Mouse (Mus musculus): ENCODE data around the gene Arid3a. TPM values are rescaled to one million over a fixed set of nuclear protein-coding genes. Genes with fewer than 3 reads are reported as not detected.
"Not testable (repeated sequence)": the region's sequence is repeated elsewhere in the genome, so short reads cannot be mapped to it uniquely, and the experiment has no call there.

Arid3a gene
- total RNA-seq (2015) (36.7 and 38.7 TPM in 2 replicates), total RNA-seq (2017) (59.2 and 67.8 TPM in 2 replicates)

- ATAC-seq (ENCODE audit: poor library complexity, severe bottlenecking), result peak; percentile 69
Measured at GRCm38 (mm10) chr10:79926491-79927323, at the start of gene Arid3a. Gene Arid3a, plus strand, starts transcription at chr10:79927043.

DNA sequence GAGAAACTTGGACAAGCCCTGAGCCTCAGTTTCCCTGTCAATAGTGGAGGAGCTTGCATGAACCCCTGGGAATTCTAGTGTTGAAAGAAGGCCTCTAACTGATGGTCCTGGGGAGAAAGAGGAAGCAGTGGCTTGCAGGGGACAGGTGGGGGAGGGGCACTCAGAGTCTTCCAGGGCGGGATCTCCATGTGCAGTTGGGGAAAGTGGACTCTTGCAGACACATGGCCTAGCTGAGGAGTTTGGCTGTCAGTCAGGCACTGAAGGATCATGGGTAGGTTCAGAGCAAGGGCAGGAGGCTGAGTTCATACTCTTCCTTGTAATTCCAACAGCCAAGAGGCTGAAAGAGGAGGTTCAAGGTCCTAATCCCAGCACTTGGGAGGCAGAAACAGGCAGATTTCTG lies 49.7 kb upstream of the Arid3a start:
- ATAC-seq (ENCODE audit: poor library complexity, severe bottlenecking), result peak; percentile 30

GRCm38 (mm10) chr10:79877757-79878156 lies 49.1 kb upstream of the Arid3a start:
- peak; percentile 66 for ATAC-seq (ENCODE audit: poor library complexity, severe bottlenecking)

DNA sequence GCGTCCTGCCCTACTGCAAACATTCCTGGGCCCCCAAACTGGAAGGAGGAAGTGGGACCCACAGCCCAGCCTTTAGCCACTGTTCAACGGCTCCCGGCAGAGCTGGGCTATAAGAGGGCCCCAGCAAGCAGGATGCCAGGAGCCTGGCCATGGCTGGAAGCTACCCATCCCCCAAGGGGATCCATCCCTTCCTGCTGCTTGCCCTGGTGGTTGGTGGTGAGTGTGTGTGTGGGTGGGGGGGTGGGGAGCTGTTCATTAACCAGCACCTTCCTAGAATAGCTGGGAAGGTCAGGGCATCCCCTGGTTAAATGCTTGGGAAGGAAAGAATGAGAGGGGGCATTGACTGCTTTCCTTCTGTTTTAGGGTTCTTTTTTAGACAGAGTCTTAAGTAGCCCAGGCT lies 47.3 kb upstream of the Arid3a start:
- no peak for ATAC-seq (ENCODE audit: poor library complexity, severe bottlenecking)

- ATAC-seq (ENCODE audit: poor library complexity, severe bottlenecking), result no peak
Measured at GRCm38 (mm10) chr10:79880721-79881120, 46.1 kb upstream of the Arid3a start.

DNA sequence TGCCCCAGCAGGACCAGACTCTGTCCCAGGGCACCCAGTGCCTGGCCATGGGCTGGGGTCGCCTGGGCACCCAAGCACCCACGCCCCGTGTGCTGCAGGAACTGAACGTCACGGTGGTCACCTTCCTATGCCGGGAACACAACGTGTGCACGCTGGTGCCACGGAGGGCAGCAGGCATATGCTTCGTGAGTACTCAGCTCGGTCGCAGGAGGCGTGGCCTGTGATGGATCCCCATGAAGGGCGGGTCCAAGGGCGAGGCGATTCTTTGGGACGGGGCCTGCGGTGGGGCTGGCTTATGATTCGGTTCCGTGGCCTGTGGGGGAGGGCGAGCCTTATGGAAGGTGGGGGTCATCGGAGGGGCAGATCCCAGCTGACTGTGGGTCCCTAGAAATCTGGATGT lies 44.9 kb upstream of the Arid3a start:
- ATAC-seq (ENCODE audit: poor library complexity, severe bottlenecking), result peak; percentile 45

DNA sequence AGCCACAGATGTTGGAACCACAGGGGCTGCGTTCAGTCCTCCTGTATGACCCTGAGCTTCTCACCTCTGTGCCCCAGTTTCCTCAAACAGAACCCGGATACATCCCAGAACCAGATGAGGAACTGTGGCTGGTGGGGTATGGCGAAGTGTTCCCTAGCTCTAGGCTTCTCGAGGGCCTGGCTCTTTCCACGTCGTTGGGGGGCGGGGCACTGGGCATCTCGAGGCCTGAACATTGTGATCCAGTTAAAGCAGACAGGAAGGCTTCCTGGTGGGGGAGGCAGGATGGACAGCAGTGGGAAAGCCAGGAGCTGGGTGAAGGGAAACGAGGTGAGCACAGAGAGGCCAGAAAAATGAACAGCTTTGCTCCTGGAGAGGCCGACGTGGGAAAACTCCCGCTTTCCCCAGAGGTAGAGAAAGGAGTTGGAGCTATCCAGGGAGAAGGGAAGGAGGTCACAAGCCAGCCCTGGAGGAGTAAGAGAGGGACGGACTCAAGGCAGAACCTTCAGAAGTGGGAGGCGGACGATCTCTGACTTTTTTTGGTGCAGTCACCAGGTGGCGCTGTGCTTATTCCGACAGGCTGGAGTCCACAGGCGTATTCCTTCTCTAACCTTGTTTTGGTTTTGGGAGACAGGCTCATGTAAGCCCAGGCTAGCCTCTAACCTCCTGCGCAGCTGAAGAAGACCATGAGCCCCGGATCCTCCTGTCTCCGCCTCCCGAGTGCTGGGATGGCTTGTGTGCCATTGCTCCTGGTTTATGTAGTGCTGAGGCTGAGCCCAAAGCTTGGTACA lies 43.4 kb upstream of the Arid3a start:
- peak; percentile 64 for ATAC-seq (ENCODE audit: poor library complexity, severe bottlenecking)

DNA sequence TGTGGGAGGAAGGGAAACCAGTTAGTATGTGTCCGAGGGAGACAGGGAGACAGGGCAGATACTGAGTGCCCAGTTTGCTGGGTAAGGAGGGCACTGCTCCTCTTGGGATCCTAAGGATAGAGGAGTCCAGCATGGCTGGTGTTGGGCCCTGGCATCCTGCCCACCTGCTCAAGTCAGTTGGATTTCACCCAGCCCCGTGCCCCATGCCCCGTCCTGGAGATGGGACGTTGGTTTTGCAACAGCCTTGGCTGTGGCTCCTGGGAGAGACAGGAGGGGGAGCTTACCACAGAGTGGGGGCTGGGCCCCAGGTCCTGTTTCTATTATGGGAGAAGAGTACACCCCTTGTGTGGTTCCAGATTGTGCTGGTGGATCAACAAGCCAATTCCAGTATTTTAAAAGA lies 42.4 kb upstream of the Arid3a start:
- ATAC-seq (ENCODE audit: poor library complexity, severe bottlenecking), result no peak

- not testable (repeated sequence) for ATAC-seq (ENCODE audit: poor library complexity, severe bottlenecking)
Measured at GRCm38 (mm10) chr10:79884938-79885337, 41.9 kb upstream of the Arid3a start.

DNA sequence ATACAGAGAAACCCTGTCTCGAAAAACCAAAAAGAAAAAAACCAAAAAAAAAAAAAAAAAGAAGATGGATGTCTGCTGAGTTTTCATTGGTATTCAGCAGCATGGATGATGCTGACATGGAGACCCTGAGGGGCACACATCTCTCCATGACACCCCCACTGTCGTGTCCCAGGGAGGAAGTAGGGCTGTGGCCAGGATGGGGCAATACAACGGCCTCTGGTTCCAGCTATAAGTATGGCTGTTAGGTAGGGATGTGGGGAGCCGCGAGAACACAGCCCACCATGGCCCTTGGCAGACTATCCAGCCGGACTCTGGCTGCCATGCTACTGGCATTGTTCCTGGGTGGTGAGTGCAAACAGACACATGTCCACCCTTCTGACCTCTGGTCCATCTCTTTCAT lies 40.8 kb upstream of the Arid3a start, which contains the start of gene Elane:
TSS of gene Elane (plus strand) at position 194 of the 400 bp plus-strand sequence.
- no peak for ATAC-seq (ENCODE audit: poor library complexity, severe bottlenecking)

DNA sequence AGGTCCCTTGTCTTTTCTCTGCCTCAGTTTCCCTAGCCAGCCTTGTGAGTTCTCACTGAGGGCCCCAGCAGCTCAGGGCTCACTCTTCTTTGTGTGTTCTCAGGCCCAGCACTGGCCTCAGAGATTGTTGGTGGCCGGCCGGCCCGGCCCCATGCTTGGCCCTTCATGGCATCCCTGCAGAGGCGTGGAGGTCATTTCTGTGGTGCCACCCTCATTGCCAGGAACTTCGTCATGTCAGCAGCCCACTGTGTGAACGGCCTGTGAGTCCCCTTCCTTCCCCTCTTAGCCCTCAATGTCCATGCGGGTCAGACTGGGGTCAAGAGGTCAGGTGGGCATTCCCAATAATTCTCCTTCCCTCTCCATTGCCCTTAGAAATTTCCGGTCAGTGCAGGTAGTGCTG lies 40.2 kb upstream of the Arid3a start:
- no peak for ATAC-seq (ENCODE audit: poor library complexity, severe bottlenecking)

DNA sequence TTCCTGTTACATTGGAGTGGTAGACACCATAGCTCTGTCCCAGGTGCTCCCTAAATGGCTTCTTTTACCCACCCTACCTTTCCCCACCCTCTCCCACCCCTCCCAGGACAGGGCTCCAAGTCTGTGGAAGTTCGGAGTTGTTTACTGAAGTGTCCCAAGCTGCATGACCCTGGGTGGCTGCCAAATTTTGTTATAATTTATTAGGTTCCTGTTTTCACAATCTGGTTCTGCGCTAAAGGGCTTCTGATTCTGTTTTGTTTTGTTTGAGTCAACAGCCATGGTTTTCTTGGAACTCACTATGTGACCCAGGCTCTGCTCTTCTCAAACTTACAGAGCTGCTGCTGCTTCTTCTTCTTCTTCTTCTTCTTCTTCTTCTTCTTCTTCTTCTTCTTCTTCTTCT lies 37.5 kb upstream of the Arid3a start:
- no peak for ATAC-seq (ENCODE audit: poor library complexity, severe bottlenecking)

GRCm38 (mm10) chr10:79890670-79891069 lies 36.2 kb upstream of the Arid3a start, which contains the start of gene Cfd:
Gene Cfd, plus strand, starts transcription at chr10:79890853.
- no peak for ATAC-seq (ENCODE audit: poor library complexity, severe bottlenecking)

- ATAC-seq (ENCODE audit: poor library complexity, severe bottlenecking), result peak; percentile 95
Measured at GRCm38 (mm10) chr10:79892451-79893118, 34.3 kb upstream of the Arid3a start.

DNA sequence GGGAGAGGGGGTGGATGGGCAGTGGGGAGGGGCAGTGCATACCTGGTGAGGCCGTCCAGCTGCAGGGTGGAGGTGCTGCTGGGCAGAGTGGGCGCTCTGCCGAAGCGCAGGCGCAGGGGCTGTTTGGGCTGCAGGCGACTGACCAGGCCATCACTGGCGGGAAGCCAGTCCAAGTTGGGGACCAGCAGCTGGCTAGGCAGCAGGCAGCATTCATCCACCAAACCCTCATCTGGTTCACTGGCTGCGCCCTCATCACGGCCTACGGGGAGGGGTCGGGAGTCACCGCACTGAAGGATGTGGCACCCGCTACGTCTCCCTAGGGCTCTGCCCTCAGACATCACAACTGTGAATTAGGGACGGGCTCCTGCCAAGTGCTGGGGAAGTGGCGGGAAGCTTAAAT lies 30.5 kb upstream of the Arid3a start:
- no peak for ATAC-seq (ENCODE audit: poor library complexity, severe bottlenecking)

GRCm38 (mm10) chr10:79896814-79897213 lies 30.0 kb upstream of the Arid3a start:
- 0 out of 2 replicates have a peak, but pooled peaks have one; percentile 13 for ATAC-seq (ENCODE audit: poor library complexity, severe bottlenecking)

DNA sequence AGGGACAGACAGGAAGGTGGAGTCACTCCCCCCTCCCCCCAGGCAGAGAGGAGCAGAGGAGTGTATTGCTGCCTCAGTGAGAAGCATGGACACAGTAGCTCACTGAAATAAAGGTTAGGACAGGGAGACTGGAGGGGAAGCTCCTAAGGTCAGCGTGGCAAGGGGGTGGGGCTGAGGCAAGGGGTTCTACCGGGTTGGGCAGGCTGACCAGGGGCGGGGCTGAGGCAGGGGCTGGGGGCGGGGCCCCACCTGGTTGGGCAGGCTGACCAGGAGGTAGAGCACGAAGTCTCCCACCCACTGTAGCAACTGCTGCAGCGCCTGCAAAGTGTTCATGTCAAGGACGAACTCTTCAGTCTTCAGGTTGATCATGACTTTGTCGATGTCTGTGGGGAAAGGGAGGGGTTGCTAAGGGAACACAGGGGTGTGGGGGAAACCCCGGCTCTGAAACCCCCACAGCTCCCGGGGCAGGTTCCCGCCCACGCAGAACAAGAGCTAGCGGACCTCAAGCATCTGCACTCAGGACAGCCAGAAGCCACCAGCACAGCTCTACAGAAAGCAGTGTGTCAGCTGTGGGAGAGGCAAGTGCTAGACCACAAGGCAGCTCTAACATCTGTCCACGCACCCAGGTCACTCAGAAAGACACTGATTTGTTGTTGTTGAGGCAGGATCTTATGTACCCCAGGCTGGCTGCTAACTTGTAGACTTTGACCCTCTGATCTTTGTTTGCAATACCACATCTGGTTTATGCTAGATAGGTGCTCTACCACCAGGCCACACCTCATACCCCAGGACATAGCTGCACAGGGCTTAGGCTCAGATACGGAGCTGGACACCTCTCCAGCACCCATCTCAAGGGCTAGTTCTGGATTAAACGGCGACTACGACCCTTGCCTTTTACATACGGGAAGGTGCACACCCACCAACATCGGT lies 29.3 kb upstream of the Arid3a start:
- ATAC-seq (ENCODE audit: poor library complexity, severe bottlenecking), result no peak

DNA sequence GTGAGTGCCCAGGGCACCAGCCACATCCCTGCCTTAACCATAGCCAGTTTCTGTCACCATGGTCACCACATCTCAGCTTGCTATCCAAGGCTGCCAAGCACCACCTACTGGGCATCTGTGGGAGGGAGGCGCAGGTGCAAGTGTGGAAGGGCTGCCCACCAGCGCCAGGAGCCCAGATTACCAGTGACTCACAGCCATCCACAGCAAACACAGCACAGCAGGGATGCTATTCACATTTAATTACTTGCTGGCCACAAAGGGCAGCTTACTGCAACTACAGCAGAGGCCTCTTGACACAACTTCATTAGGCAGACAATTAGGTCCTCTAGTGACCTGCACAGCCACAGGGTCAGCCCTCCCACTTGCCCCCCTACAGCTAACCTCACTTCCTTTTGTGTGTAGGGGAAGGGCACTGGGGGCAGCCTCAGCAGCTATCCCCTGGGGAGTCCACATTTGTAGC lies 25.9 kb upstream of the Arid3a start:
- ATAC-seq (ENCODE audit: poor library complexity, severe bottlenecking), result no peak

DNA sequence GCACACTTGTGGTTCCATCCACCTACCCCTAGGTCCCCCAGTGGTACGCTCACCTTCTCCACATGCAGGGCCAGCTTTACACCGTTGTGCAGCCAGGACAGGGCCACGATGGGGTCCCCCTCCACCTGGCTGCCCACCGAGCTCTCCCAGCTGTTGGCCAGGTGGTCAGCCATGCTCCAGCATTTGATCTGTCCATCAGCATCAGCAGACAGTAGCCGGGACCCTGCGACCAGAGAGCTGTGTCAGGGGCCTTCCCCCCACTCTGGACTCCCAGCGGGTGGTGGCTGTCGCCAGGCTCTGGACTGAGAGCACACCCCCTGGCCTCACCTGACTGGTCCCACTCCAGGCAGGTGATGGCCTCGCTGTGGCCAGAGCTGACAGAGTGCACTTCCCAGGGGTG lies 20.1 kb upstream of the Arid3a start:
- ATAC-seq (ENCODE audit: poor library complexity, severe bottlenecking), result no peak

DNA sequence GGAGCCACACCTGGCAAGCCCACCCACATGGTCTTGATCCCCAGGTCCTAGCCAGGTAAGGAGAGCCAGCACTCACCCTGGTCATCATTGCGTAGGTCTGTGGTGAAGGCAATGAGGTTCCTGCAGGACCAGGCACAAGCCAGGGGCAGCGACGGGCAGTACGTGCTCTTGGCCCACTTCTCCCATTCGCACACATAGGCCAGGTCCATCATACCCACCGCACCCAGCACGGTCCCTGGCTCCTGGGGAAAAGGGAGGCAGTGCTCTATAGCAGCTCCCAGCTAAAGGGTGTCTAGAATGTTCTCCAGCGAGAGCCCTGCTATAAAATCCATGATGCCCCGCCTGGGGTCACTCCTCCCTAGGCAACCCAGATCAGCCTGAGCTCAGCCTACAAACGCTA lies 19.4 kb upstream of the Arid3a start:
- no peak for ATAC-seq (ENCODE audit: poor library complexity, severe bottlenecking)

Measured in megakaryocyte, adult 5-6 weeks (primary cell).